Mouse (Mus musculus) embryonic fibroblast, embryonic 13.5 days (primary cell): ENCODE data around the gene Kcna3. TPM values are rescaled to one million over a fixed set of nuclear protein-coding genes. Genes with fewer than 3 reads are reported as not detected.

ENCODE experiments used
- H3K27ac ChIP-seq: 2 replicates; pipeline ENCODE4 v1.5.1; 2012; ENCODE audit warnings: low read length, control low read depth, inconsistent platforms; ENCODE audit not compliant: insufficient read depth
- H3K4me1 ChIP-seq: 2 replicates; pipeline ENCODE4 v1.6.1; 2011; ENCODE audit warnings: low read length; ENCODE audit not compliant: control insufficient read depth, insufficient read depth
- H3K4me3 ChIP-seq: 2 replicates; pipeline ENCODE4 v1.5.1; 2011; ENCODE audit warnings: mild to moderate bottlenecking, control low read depth, low read length; ENCODE audit not compliant: insufficient read depth
- CTCF ChIP-seq: IDR thresholded peaks from 2 replicates; pipeline ENCODE4 v1.5.1; 2011; ENCODE audit warnings: mild to moderate bottlenecking, control low read depth, low read length, moderate library complexity, borderline replicate concordance; ENCODE audit not compliant: insufficient read depth
- POLR2A ChIP-seq: IDR thresholded peaks from 2 replicates; pipeline ENCODE4 v1.6.1; 2011; ENCODE audit warnings: low read depth, mild to moderate bottlenecking, control low read depth, low read length, moderate library complexity
- polyA plus RNA-seq: library from polyadenylated mRNA; stranded (reverse); fragments of >200 nt; gene quantifications from 2 replicates; pipeline ENCODE4 v1.2.4, GENCODE M21; 2011; ENCODE audit warnings: low read depth; ENCODE audit not compliant: missing spikeins, insufficient read length

Gene Kcna3
- polyA plus RNA-seq, 1 experiment = 0.46 TPM

- Histone ChIP-seq H3K4me3 (no peak overlapping the region), H3K4me1 (peaks cover 3% of the 10 kb centered on the region), H3K27ac (no peak overlapping the region)
- TF ChIP-seq CTCF (no peak), POLR2A (no peak)
Observed at GRCm38 (mm10) chr3:107061468-107061867, 25.5 kb downstream of the Kcna3 start.

GRCm38 (mm10) chr3:107062771-107063170 is 26.8 kb downstream of the Kcna3 start:
- Histone ChIP-seq H3K27ac (no peak overlapping the region), H3K4me1 (peaks cover 3% of the 10 kb centered on the region), H3K4me3 (no peak overlapping the region)
- no peak for TF ChIP-seq CTCF
- TF ChIP-seq POLR2A = no peak

DNA sequence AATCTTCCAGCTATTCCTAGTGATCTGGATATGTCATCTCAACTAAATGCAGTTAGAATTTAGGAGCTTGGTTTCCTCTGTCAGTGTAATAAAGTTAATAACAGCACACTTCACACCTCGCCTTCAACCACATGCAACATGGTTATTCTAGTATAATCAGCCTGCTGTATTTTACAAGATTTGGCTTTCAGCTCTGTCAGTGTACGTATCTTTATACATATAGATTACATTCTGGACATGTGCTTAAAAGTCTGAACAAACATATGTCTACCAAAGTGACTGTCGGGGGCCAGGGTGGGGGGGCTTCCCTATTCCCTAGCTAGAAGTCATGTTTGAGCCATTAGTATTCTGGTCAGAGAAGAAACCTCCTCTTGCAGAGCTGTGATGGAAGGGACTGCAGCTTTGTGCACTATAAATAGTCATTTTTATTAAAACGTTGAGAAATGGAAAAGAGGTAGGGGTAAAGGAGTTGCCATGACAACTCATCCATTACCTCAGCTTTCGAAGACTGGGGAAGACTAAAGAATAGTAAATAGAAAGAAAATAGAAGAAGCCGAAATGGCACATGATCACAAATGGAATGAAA is 29.6 kb downstream of the Kcna3 start:
- no peak for TF ChIP-seq POLR2A
- no peak for TF ChIP-seq CTCF
- Histone ChIP-seq H3K27ac (no peak overlapping the region), H3K4me3 (no peak overlapping the region), H3K4me1 (peaks cover 3% of the 10 kb centered on the region)

GRCm38 (mm10) chr3:107066165-107066850 is 30.3 kb downstream of the Kcna3 start:
- TF ChIP-seq POLR2A = no peak
- TF ChIP-seq CTCF = no peak
- Histone ChIP-seq H3K4me3 (no peak overlapping the region), H3K4me1 (peaks cover 3% of the 10 kb centered on the region), H3K27ac (no peak overlapping the region)

- H3K4me1 ChIP-seq = peaks cover 3% of the 10 kb centered on the region
- no peak for TF ChIP-seq POLR2A
- no peak for TF ChIP-seq CTCF
- H3K27ac ChIP-seq = no peak overlapping the region
Observed at GRCm38 (mm10) chr3:107067245-107067644, 31.3 kb downstream of the Kcna3 start.

GRCm38 (mm10) chr3:107073863-107074262 is 37.9 kb downstream of the Kcna3 start:
- Histone ChIP-seq H3K4me1 (no peaks in the 10 kb centered on the region), H3K4me3 (no peak overlapping the region), H3K27ac (no peak overlapping the region)
- TF ChIP-seq CTCF = no peak
- no peak for TF ChIP-seq POLR2A

More at GRCm38 (mm10) chr3:107067245-107067644, 31.3 kb downstream of the Kcna3 start:
- H3K4me3 ChIP-seq = no peak overlapping the region

GRCm38 (mm10) chr3:107075705-107076104 is 39.7 kb downstream of the Kcna3 start:
- no peaks in the 10 kb centered on the region for H3K4me1 ChIP-seq
- no peak overlapping the region for H3K27ac ChIP-seq
- H3K4me3 ChIP-seq = no peak overlapping the region
- TF ChIP-seq CTCF (no peak), POLR2A (no peak)

GRCm38 (mm10) chr3:107076658-107077057 is 40.7 kb downstream of the Kcna3 start:
- Histone ChIP-seq H3K4me1 (no peaks in the 10 kb centered on the region), H3K27ac (no peak overlapping the region), H3K4me3 (no peak overlapping the region)
- no peak for TF ChIP-seq CTCF
- TF ChIP-seq POLR2A = no peak

GRCm38 (mm10) chr3:107077101-107077500 is 41.1 kb downstream of the Kcna3 start:
- no peak overlapping the region for H3K27ac ChIP-seq
- H3K4me1 ChIP-seq = no peaks in the 10 kb centered on the region
- TF ChIP-seq POLR2A = no peak
- no peak for TF ChIP-seq CTCF
- H3K4me3 ChIP-seq = no peak overlapping the region

DNA sequence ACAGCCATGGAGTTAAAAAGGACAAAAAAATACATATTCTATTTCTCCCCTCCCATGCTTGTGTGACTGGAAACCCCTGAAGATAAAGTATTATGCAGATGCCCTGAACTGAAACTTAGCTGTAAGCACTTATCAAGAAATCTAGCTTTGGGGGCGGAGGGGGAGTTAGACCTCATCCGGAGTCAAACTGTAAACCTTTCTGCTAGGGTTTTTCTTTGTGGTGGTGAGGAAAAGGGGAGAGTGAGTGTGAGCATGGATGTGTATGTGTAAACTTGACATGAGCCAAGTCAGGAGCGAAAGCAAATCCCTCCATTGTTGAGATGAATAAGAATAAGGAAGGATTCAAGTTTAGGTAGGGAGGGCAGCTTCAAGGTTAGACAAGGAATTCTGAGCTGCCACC is 44.8 kb downstream of the Kcna3 start:
- H3K4me3 ChIP-seq = no peak overlapping the region
- H3K4me1 ChIP-seq = no peaks in the 10 kb centered on the region
- TF ChIP-seq POLR2A = no peak
- TF ChIP-seq CTCF = no peak
- no peak overlapping the region for H3K27ac ChIP-seq
